Mouse (Mus musculus) lung, embryonic 14.5 days (tissue): Measurements from ENCODE around the gene RPS10-NUDT3. TPM values are rescaled to one million over a fixed set of nuclear protein-coding genes. Genes with fewer than 3 reads are reported as not detected.
A peak's percentile ranks its signal among the peaks of the same experiment; 100 is the strongest.

Experiments used
- ATAC-seq: fragments of 200-750 bp; cut with Nextera tagmentation; 2 replicates; pipeline ENCODE4 v1.8.0; 2017; ENCODE audit warnings: mild to moderate bottlenecking, moderate TSS enrichment, moderate library complexity; ENCODE audit not compliant: insufficient read depth
- DNase-seq: peaks from one replicate; pipeline ENCODE4 v3.0.0-alpha.2; 2015
- H3K27ac ChIP-seq: fragments of 300-500 bp; sonication (generic); 2 replicates; pipeline ENCODE4 v1.5.1; 2014; ENCODE audit warnings: low read depth, mild to moderate bottlenecking, moderate library complexity
- H3K27me3 ChIP-seq: fragments of 300-500 bp; sonication (generic); 2 replicates; pipeline ENCODE4 v1.6.1; 2014; ENCODE audit warnings: low read length, control low read depth; ENCODE audit not compliant: insufficient read depth
- H3K36me3 ChIP-seq: fragments of 300-500 bp; sonication (generic); 2 replicates; pipeline ENCODE4 v1.6.1; 2014; ENCODE audit warnings: control low read depth; ENCODE audit not compliant: insufficient read depth
- H3K4me1 ChIP-seq: fragments of 300-500 bp; sonication (generic); 2 replicates; pipeline ENCODE4 v1.6.1; 2014; ENCODE audit warnings: antibody characterized with exemption, control low read depth; ENCODE audit not compliant: insufficient read depth
- H3K4me2 ChIP-seq: fragments of 300-500 bp; sonication (generic); 2 replicates; pipeline ENCODE4 v1.6.1; 2014; ENCODE audit warnings: mild to moderate bottlenecking
- H3K4me3 ChIP-seq: fragments of 300-500 bp; sonication (generic); 2 replicates; pipeline ENCODE4 v1.5.1; 2014; ENCODE audit warnings: low read depth, low read length
- H3K9ac ChIP-seq: fragments of 300-500 bp; sonication (generic); 2 replicates; pipeline ENCODE4 v1.6.1; 2014
- H3K9me3 ChIP-seq: fragments of 300-500 bp; sonication (generic); 2 replicates; pipeline ENCODE4 v1.6.1; 2016; ENCODE audit warnings: low read depth, low read length, control low read depth
- CTCF ChIP-seq: IDR thresholded peaks from 2 replicates; pipeline ENCODE4 v1.5.1; 2016; ENCODE audit warnings: antibody characterized with exemption, low read depth
- WGBS: fragments of 180-500 bp; shearing (Covaris S2); extraction: QIAGEN DNeasy Blood & Tissue Kit; methylation state at CpG from one replicate; pipeline ENCODE4 v1.1.7; 2014; 5-methylcytosine and 5-hydroxymethylcytosine counted together
- polyA plus RNA-seq: library from polyadenylated mRNA; unstranded; fragments of >200 nt; fragmentation: Nextera tagmentation; extraction: Ambion mirVana; gene quantifications from 2 replicates; pipeline ENCODE4 v1.2.1, GENCODE M21; 2014

RPS10-NUDT3 gene
- polyA plus RNA-seq, 1 experiment from 2014 or later = not detected

DNA sequence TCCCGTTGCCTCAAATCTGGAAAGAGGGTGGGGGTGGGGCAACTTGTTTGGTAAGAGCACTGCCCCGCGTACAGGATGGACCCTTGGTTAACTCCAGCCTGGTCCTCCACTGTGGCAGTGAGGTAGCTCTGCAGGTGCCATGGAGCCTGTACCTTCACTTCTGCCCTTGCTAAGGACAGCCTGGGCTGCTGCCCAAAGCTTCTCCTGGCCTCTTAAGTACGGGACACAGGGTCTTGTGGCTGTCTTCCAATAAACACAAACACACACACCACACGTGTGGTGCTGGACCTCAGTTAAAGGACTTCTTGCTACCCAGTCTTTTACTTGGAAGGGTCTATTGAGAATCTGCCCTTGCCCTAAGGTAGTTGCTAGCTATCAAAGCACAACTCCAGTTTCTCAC is 76.2 kb downstream of the RPS10-NUDT3 start:
- 11% methylated on average over 5 of the region's 5 CpGs for WGBS
- ATAC-seq = no peak
- peak overlapping the region; percentile 82 for H3K4me3 ChIP-seq
- H3K27me3 ChIP-seq = no peaks in the 10 kb centered on the region
- no peak for TF ChIP-seq CTCF
- peak overlapping the region; percentile 89 for H3K4me2 ChIP-seq
- H3K9ac ChIP-seq = peak overlapping the region; percentile 79
- peaks cover 13% of the 10 kb centered on the region; the same call in 1 of the 2 replicates for H3K4me1 ChIP-seq
- no peaks in the 10 kb centered on the region for H3K9me3 ChIP-seq
- DNase-seq = no peak
- H3K27ac ChIP-seq = no peak overlapping the region
- H3K36me3 ChIP-seq = peaks cover 22% of the 10 kb centered on the region

DNA sequence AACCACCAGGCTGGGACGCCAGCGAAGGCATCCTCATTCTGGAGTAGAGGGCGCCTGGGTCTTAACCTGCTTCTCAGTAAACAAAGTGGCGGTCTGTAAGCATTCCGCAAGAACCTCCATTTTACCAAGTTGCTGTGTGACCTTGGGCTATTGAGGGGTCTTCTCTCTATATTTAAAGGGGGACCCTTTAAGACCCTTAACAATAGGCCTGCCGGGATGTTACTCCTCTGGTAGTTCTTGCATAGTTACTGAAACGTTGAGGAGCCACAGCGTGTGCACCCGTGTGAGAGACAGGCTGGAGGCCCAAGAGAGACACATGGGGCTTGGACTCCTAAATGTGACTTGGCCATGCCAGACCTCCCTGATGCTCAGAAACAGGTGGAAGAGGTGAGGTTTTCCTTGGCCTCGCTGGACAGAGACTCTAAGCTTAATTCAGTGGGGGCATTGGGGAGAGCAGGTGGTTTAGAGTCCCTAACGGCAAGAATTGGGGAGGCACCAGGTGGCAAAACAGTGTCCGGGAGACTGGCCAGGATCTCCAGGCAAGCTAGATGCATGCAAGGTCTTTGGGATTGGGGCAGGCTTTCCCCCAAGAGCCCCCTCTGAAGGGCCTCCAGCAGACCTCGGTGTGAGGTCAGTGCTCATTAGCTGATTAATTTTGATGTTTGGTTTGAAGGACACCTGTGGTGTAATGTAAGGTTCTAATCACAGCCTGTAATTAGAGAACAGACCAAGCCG is 76.9 kb downstream of the RPS10-NUDT3 start:
- no peak for DNase-seq
- peak overlapping the region; percentile 89 for H3K4me2 ChIP-seq
- H3K4me3 ChIP-seq = peak overlapping the region; percentile 82
- ATAC-seq = no peak
- peak overlapping the region; percentile 96; the same call in 1 of the 2 replicates for H3K27ac ChIP-seq
- 5% methylated on average over 14 of the region's 14 CpGs for WGBS
- H3K27me3 ChIP-seq = no peaks in the 10 kb centered on the region
- peaks cover 22% of the 10 kb centered on the region for H3K36me3 ChIP-seq
- no peak for TF ChIP-seq CTCF
- H3K9ac ChIP-seq = peak overlapping the region; percentile 79
- peaks cover 13% of the 10 kb centered on the region; the same call in 1 of the 2 replicates for H3K4me1 ChIP-seq
- H3K9me3 ChIP-seq = no peaks in the 10 kb centered on the region

DNA sequence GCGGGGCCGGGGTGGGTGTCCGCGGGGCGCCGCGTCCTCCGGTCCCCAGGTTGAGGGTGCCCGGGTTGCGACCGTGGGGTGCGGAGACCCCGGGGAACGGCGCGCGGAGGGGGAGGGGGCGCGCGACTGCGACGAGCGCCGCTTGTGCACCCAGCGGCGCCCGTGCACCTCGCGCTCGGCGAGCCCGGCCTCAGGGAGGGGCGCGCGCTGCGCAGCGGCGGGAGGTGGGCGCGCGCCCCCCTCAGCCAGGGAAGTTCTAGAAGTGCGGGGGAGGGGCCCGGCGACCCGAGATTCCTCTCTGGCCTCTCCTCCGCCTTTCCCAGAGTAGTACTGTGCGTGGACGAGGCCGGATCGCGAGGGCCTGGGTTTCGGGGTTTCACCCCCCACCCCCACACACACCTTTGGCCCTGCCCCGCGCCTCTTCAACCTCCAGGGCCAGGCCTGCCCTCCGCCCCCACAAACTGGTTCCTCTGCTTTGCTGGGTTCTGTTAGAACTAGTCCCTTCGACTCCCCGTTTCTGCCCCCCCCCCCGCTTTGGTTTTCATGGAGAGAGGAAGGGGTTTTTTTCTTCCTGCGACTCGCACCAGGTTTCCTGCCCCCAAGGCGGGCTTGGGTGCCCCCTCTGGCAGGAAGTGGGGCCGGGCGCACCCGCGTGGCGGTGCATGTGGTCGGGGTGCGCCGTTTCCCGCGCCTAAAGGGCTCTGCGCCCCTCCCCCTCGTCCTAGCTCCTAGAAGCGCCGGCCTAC is 77.7 kb downstream of the RPS10-NUDT3 start:
- peak overlapping the region; percentile 79 for H3K9ac ChIP-seq
- no peaks in the 10 kb centered on the region for H3K27me3 ChIP-seq
- under 1% methylated on average over 56 of the region's 75 CpGs for WGBS
- peak; percentile 9; the same call in 1 of the 2 replicates for ATAC-seq
- H3K4me1 ChIP-seq = peaks cover 13% of the 10 kb centered on the region; the same call in 1 of the 2 replicates
- peak; percentile 82 for DNase-seq
- TF ChIP-seq CTCF = peak; percentile 34; the same call in 1 of the 2 replicates
- peak overlapping the region; percentile 82 for H3K4me3 ChIP-seq
- H3K36me3 ChIP-seq = peaks cover 22% of the 10 kb centered on the region
- H3K27ac ChIP-seq = peak overlapping the region; percentile 96
- H3K4me2 ChIP-seq = peak overlapping the region; percentile 89
- no peaks in the 10 kb centered on the region for H3K9me3 ChIP-seq

DNA sequence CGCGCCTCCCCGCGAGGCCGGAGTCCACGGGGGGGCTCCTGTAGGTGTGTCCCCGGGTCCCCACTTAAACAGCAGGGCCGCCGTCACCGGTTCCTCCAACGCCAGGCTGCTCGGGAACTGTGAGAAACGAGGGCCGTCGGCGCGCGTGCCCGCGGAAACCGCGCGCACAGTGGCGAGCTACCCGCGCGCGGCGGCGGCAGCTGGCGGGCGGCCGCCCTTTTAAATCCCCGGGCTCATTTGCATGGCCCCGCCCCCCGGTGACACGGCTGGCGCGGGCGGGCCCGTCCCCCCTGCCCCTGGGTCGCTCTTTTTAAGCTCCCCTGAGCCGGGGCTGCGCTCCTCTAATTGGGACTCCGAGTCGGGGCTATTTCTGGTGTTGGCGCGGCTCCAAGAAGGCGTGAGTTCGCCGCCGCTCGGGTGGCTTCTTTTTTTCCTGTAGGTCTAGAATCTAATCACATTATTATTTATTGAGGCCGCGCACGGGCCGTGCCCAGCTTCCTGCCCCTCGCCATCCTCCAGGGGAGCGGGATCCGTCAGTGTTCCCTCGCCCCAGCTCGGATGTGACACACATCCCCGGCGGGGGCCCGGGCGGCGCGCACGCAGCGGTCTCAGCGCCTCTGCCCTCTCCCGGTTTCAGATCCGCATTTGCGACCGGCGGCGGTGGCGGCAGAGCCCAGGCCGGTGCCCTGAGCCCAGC is 78.6 kb downstream of the RPS10-NUDT3 start, which contains the start of gene Hmga1:
TSS of gene Hmga1 (plus strand) at position 183 of the 697 bp plus-strand sequence.
- H3K4me2 ChIP-seq = peak within 1 kb of the TSS; percentile 89
- H3K4me3 ChIP-seq = peak within 1 kb of the TSS; percentile 82
- no peak for TF ChIP-seq CTCF
- no peaks in the 10 kb centered on the region for H3K27me3 ChIP-seq
- H3K4me1 ChIP-seq = peaks cover 13% of the 10 kb centered on the region; the same call in 1 of the 2 replicates
- WGBS = under 1% methylated on average over 79 of the region's 79 CpGs
- ATAC-seq (peak; percentile 74), DNase-seq (peak; percentile 96)
- no peaks in the 10 kb centered on the region for H3K9me3 ChIP-seq
- peak within 1 kb of the TSS; percentile 96 for H3K27ac ChIP-seq
- H3K9ac ChIP-seq = peak within 1 kb of the TSS; percentile 79
- peaks cover 14% of the 10 kb centered on the region for H3K36me3 ChIP-seq

DNA sequence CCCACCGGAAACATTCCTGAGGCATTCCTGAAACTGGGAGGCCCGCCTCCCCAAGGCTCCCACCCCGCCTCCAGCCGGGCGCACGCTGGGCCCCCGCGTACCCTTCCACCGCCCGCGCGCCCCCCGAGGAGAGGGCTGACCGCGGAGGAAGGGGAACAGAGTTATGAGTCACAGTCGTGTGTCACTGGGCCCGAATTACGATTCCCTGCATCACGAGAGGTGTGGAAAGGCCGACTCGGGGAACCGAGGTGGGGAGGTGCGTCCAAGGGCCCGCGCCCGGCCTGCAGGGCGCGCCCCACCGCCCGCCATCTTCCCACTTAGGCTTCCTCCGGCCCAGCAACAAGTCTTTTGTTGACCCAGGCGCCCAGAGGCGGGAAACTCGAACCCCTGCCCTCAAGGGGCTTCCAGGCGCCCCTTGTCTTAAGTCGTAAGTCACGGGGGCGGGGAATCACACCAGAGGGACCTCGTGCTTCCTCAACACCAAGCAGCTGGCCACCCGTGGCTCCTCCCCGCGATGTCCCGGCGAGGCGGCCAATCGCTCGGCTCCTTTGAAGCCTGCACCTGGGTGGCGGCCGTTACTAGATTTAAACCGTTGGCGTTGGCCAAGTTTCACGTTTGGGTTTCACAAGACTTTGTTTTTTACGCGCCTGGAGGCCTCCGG is 79.4 kb downstream of the RPS10-NUDT3 start:
- DNase-seq = peak; percentile 91
- 0% methylated on average over 44 of the region's 55 CpGs for WGBS
- Histone ChIP-seq H3K36me3 (peaks cover 6% of the 10 kb centered on the region), H3K9ac (peak overlapping the region; percentile 64), H3K27me3 (no peaks in the 10 kb centered on the region), H3K4me3 (peak overlapping the region; percentile 82), H3K27ac (peak overlapping the region; percentile 96), H3K4me2 (peak overlapping the region; percentile 89), H3K4me1 (peaks cover 13% of the 10 kb centered on the region; the same call in 1 of the 2 replicates), H3K9me3 (no peaks in the 10 kb centered on the region)
- peak; percentile 58 for ATAC-seq
- no peak for TF ChIP-seq CTCF

DNA sequence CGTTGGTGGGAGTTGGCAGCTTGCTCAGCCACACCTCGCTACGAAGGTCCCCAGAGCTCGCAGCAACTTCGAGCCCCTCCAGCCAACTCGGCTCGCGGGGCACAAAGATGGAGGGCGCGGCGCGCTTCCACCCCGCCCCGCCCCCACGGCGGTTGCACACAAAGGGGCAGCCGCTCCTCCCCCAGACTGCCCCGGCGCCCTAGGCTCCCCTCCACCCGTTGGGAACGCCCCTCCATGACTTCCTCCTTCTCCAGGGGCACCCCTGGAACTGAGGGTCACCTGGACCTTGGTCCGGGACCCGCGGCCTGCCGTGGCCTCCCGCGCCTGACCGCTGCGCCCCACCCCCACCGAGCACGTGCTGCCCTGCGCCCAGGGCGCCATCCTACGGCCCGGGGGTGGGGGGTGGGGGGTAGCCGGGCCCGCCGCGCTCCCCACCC is 79.9 kb downstream of the RPS10-NUDT3 start:
- peak overlapping the region; percentile 82 for H3K4me3 ChIP-seq
- H3K4me1 ChIP-seq = peaks cover 13% of the 10 kb centered on the region; the same call in 1 of the 2 replicates
- H3K36me3 ChIP-seq = peaks cover 2% of the 10 kb centered on the region; the same call in 1 of the 2 replicates
- peak overlapping the region; percentile 96 for H3K27ac ChIP-seq
- TF ChIP-seq CTCF = no peak
- DNase-seq (peak; percentile 85), ATAC-seq (peak; percentile 37)
- WGBS = 2% methylated on average over 35 of the region's 39 CpGs
- H3K4me2 ChIP-seq = peak overlapping the region; percentile 89
- no peaks in the 10 kb centered on the region for H3K9me3 ChIP-seq
- peak overlapping the region; percentile 64 for H3K9ac ChIP-seq
- no peaks in the 10 kb centered on the region for H3K27me3 ChIP-seq
